ENCODE assay signal across 7 mouse cellular contexts in the genomic region with DNA sequence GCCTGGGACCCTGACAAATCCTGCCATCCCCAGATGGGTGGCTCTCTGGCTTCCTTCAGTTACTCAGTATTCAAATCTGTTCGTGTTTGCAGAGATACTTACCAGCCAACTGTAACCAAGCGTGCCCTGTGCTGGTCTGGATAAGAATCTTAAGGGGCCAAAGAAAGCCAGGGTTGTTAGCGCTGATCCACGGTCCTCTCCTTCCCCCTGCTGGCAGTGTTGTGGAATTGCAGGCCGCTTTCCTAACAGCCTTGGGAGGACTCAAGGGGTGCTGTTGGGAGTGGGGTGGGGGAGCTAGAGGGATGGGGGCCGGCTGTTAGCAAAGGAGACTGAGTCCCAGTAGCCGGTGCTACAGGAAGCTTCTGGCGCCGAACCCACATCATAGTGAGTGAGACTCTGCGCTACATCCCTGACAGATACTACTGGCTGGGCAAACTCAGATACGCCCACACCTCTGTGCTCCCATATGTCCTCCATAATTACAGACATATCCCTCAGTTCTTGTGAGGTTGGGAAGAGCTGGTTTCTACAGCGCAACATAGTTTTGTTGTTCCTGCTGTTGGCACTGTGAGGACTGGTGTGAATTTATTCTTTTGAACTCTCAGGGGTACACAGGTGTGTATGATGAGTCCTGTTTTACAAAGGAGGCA. TPM values are rescaled to one million over a fixed set of nuclear protein-coding genes. Genes with fewer than 3 reads are reported as not detected.
DNase-seq lines count a peak whose midpoint lies in the region; ATAC-seq lines count a peak whose summit lies in the region.

No protein-coding gene starts in this region.

- peak; percentile 54 for ATAC-seq in CD4-positive, CD25-positive, alpha-beta regulatory T cell, adult 4 months

- peak; percentile 24 for DNase-seq in kidney, adult 18-20 months
- no peak for DNase-seq in kidney, adult 8-10 months
- DNase-seq in ZHBTc4 (ENCODE audit: low read depth, low spot score) = peak; percentile 72
- DNase-seq in liver = peak; percentile 39
- peak; percentile 72 for DNase-seq in retina, postnatal 1 day
- no peak for DNase-seq in urinary bladder, postnatal 25 days (ENCODE audit: low spot score)

RNA-seq across cellular contexts. Expression of a gene that starts 9.7 kb away (rescaled TPM):
- polyA plus RNA-seq in CD4-positive, CD25-positive, alpha-beta regulatory T cell, adult 4 months (2017; shearing (Covaris generic)) = 10 to 100 TPM; 14.0 to 23.1 TPM

Comparison
In these comparisons a context has a peak if more than half of its experiments do, and no peak if none do; other contexts are left out.
1. DNase-seq: peak in kidney, adult 18-20 months (single experiment), ZHBTc4 (single experiment), liver (single experiment) and retina, postnatal 1 day (single experiment); none in kidney, adult 8-10 months (0 of 2) and urinary bladder, postnatal 25 days (single experiment).